ENCODE assay signal across 21 mouse cellular contexts in the genomic region with DNA sequence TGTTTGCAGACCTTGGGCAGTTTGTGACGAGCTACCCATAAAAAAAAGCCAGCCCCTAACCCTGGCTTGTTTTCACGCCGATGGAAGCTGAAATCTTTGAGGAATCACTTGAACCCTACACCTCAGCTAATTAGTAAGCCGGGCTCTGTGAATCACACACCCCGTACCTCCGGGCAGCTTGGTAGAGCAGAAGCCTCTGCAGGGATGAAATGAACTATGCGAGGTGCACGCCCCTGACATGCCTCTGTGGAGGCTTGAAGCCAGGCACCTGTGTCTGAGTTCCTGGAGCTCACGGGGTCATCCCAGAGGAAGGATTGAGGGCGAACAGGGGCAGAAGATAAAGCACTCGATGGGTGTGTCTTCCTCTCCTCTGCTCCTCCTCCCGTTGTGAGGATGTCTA.
DNase-seq lines count a peak whose midpoint lies in the region; ATAC-seq lines count a peak whose summit lies in the region.
"Had no signal": no experiment of that assay in that cellular context is flagged by ENCODE, and none has a peak within 500 bp of the region (broad histone marks: within the 10 kb centered on the region; RNA-seq: fewer than 3 reads in every experiment).

No protein-coding gene starts in this region.

- H3K27ac ChIP-seq in heart, embryonic 11.5 days (ENCODE audit: low read depth, low read length), result no peak overlapping the region
- no peak overlapping the region for H3K27ac ChIP-seq in kidney, embryonic 14.5 days (ENCODE audit: low read depth, low read length)
- H3K27ac ChIP-seq in midbrain, embryonic 10.5 days (replicated peaks), result peak overlapping the region; percentile 63; the same call in 1 of the 2 replicates
- H3K27ac ChIP-seq in midbrain, embryonic 14.5 days (replicated peaks; ENCODE audit: low read depth, low read length), result no peak overlapping the region
- H3K27ac ChIP-seq: embryonic facial prominence, embryonic 12.5 days; embryonic facial prominence, embryonic 15.5 days; gastrocnemius, adult 2 months; heart, adult 2 months; heart, embryonic 10.5 days had no signal

- H3K4me3 ChIP-seq in heart, embryonic 11.5 days (ENCODE audit: low read depth, low read length), result no peak overlapping the region
- H3K4me3 ChIP-seq in kidney, embryonic 14.5 days (ENCODE audit: low read length), result no peak overlapping the region
- no peak overlapping the region for H3K4me3 ChIP-seq in midbrain, embryonic 10.5 days
- no peak overlapping the region for H3K4me3 ChIP-seq in midbrain, embryonic 14.5 days (replicated peaks; ENCODE audit: low read depth, low read length)
- H3K4me3 ChIP-seq: embryonic facial prominence, embryonic 12.5 days; embryonic facial prominence, embryonic 15.5 days; gastrocnemius, adult 2 months; heart, adult 2 months; heart, embryonic 10.5 days had no signal

- no peak for ATAC-seq in heart, embryonic 11.5 days (replicated peaks; ENCODE audit: insufficient number of reproducible peaks, low FRiP score, low TSS enrichment)
- peak; percentile 53; the same call in 1 of the 2 replicates for ATAC-seq in kidney, embryonic 14.5 days (ENCODE audit: low FRiP score, low TSS enrichment)
- no peak for ATAC-seq in midbrain, embryonic 14.5 days (ENCODE audit: low FRiP score, low TSS enrichment)
- ATAC-seq: forebrain, embryonic 14.5 days; forebrain, postnatal 0 days had no signal

- no peak overlapping the region for H3K4me2 ChIP-seq in heart, embryonic 11.5 days
- H3K4me2 ChIP-seq in kidney, embryonic 14.5 days (replicated peaks; ENCODE audit: low read depth, low read length), result no peak overlapping the region
- no peak overlapping the region for H3K4me2 ChIP-seq in midbrain, embryonic 14.5 days (ENCODE audit: low read length)
- H3K4me2 ChIP-seq: embryonic facial prominence, embryonic 12.5 days; embryonic facial prominence, embryonic 15.5 days; hindbrain, embryonic 14.5 days had no signal

- no peaks in the 10 kb centered on the region for H3K9me3 ChIP-seq in heart, embryonic 11.5 days (replicated peaks; ENCODE audit: control insufficient read depth, low read length)
- no peaks in the 10 kb centered on the region for H3K9me3 ChIP-seq in kidney, embryonic 14.5 days (ENCODE audit: control insufficient read depth, low read length)
- no peaks in the 10 kb centered on the region for H3K9me3 ChIP-seq in midbrain, embryonic 10.5 days (replicated peaks)
- H3K9me3 ChIP-seq in midbrain, embryonic 14.5 days (ENCODE audit: control insufficient read depth, low read length), result no peaks in the 10 kb centered on the region
- H3K9me3 ChIP-seq: embryonic facial prominence, embryonic 12.5 days; embryonic facial prominence, embryonic 15.5 days; heart, embryonic 10.5 days had no signal

- 56% methylated on average over 12 of the region's 12 CpGs for WGBS in heart, embryonic 11.5 days (ENCODE audit: insufficient replicate concordance)
- 24% methylated on average over 12 of the region's 12 CpGs for WGBS in kidney, embryonic 14.5 days
- 85% methylated on average over 12 of the region's 12 CpGs for WGBS in midbrain, embryonic 10.5 days
- 80% methylated on average over 12 of the region's 12 CpGs for WGBS in midbrain, embryonic 14.5 days

- H3K9ac ChIP-seq in heart, embryonic 11.5 days (ENCODE audit: low read depth, low read length), result no peak overlapping the region
- H3K9ac ChIP-seq in kidney, embryonic 14.5 days (ENCODE audit: low read depth, low read length), result no peak overlapping the region
- H3K9ac ChIP-seq in midbrain, embryonic 14.5 days (replicated peaks; ENCODE audit: low read length), result no peak overlapping the region
- H3K9ac ChIP-seq: embryonic facial prominence, embryonic 12.5 days; embryonic facial prominence, embryonic 15.5 days; forebrain, postnatal 0 days; hindbrain, embryonic 14.5 days had no signal

- H3K4me1 ChIP-seq in heart, embryonic 11.5 days (ENCODE audit: control insufficient read depth, insufficient read depth, low read length), result peaks cover 4% of the 10 kb centered on the region; the same call in 1 of the 2 replicates
- peaks cover 6% of the 10 kb centered on the region; the same call in 1 of the 2 replicates for H3K4me1 ChIP-seq in kidney, embryonic 14.5 days (ENCODE audit: control insufficient read depth, insufficient read depth, low read length)
- peaks cover 41% of the 10 kb centered on the region for H3K4me1 ChIP-seq in midbrain, embryonic 10.5 days
- H3K4me1 ChIP-seq in midbrain, embryonic 14.5 days (ENCODE audit: control insufficient read depth, insufficient read depth, low read length), result peaks cover 11% of the 10 kb centered on the region
- H3K4me1 ChIP-seq: embryonic facial prominence, embryonic 15.5 days had no signal

- H3K36me3 ChIP-seq in heart, embryonic 11.5 days (ENCODE audit: control insufficient read depth, insufficient read depth, low read length), result no peaks in the 10 kb centered on the region
- H3K36me3 ChIP-seq in kidney, embryonic 14.5 days (ENCODE audit: control insufficient read depth, insufficient read depth, low read length), result no peaks in the 10 kb centered on the region
- H3K36me3 ChIP-seq in midbrain, embryonic 10.5 days, result peaks cover 10% of the 10 kb centered on the region; the same call in 1 of the 2 replicates
- peaks cover 54% of the 10 kb centered on the region for H3K36me3 ChIP-seq in midbrain, embryonic 14.5 days (ENCODE audit: control insufficient read depth, insufficient read depth, low read length)
- H3K36me3 ChIP-seq: embryonic facial prominence, embryonic 12.5 days; embryonic facial prominence, embryonic 15.5 days; heart, embryonic 10.5 days had no signal

- peak; percentile 41 for DNase-seq in heart, adult 11 months
- no peak for DNase-seq in kidney, adult 11 months
- DNase-seq in midbrain, embryonic 10.5 days (ENCODE audit: low spot score), result no peak
- DNase-seq in midbrain, embryonic 14.5 days, result no peak
- no peak for DNase-seq in gastrocnemius, postnatal 10 days
- DNase-seq: adrenal gland, postnatal 10 days; adrenal gland, postnatal 36 days; cerebellum, adult 18-20 months; cerebellum, adult 9-10 months; cerebellum, postnatal 14 days; forebrain, postnatal 0 days; gastrocnemius, adult 2 months; gastrocnemius, postnatal 25 days; heart, adult 2 months had no signal

- no peaks in the 10 kb centered on the region for H3K27me3 ChIP-seq in heart, embryonic 11.5 days (ENCODE audit: control insufficient read depth, insufficient read depth, low read length)
- no peaks in the 10 kb centered on the region for H3K27me3 ChIP-seq in kidney, embryonic 14.5 days (ENCODE audit: control insufficient read depth, insufficient read depth, low read length)
- no peaks in the 10 kb centered on the region for H3K27me3 ChIP-seq in midbrain, embryonic 10.5 days (ENCODE audit: low read depth, poor library complexity, severe bottlenecking)
- H3K27me3 ChIP-seq in midbrain, embryonic 14.5 days (ENCODE audit: control insufficient read depth, insufficient read depth, low read length), result no peaks in the 10 kb centered on the region
- H3K27me3 ChIP-seq: embryonic facial prominence, embryonic 12.5 days; embryonic facial prominence, embryonic 15.5 days had no signal
